Mouse (Mus musculus) lung, adult 10 weeks (tissue): ENCODE measurements around the gene Bahcc1. TPM values are rescaled to one million over a fixed set of nuclear protein-coding genes. Genes with fewer than 3 reads are reported as not detected.

ENCODE experiments used
- polyA plus RNA-seq: library from polyadenylated mRNA; stranded (reverse); fragments of 350-450 nt; fragmentation: Illumina TruSeq; extraction: RNeasy Lipid Tissue Mini Kit (QIAGEN cat#74804); gene quantifications from one replicate; pipeline ENCODE4 v1.2.3, GENCODE M21; 2014; ENCODE audit warnings: low read depth, low replicate concordance; ENCODE audit not compliant: insufficient read depth

Bahcc1 gene
- polyA plus RNA-seq = 5.5 TPM

GRCm38 (mm10) chr11:120232230-120233097, at the start of gene Bahcc1:
Gene Bahcc1, plus strand, starts transcription at chr11:120232947.

Other genes starting within 250 kb of the Bahcc1 start
- gene Aatk, start 185.8 kb upstream of the Bahcc1 start, polyA plus RNA-seq = 5.2 TPM
- 7.0 TPM for gene Cep131, start 146.1 kb upstream of the Bahcc1 start, polyA plus RNA-seq
- gene Tepsin, start 134.2 kb upstream of the Bahcc1 start, polyA plus RNA-seq = 6.6 TPM
- gene Ndufaf8, start 134.0 kb upstream of the Bahcc1 start, polyA plus RNA-seq = 78.5 TPM
- gene Slc38a10, start 81.6 kb upstream of the Bahcc1 start, polyA plus RNA-seq = 44.5 TPM
- gene Actg1, start 115.6 kb downstream of the Bahcc1 start, polyA plus RNA-seq = 1,316 TPM
- 0.33 TPM for gene Fscn2, start 128.6 kb downstream of the Bahcc1 start, polyA plus RNA-seq
- gene Faap100, start 145.8 kb downstream of the Bahcc1 start, polyA plus RNA-seq = 10.2 TPM
- 19.5 TPM for gene Nploc4, start 204.8 kb downstream of the Bahcc1 start, polyA plus RNA-seq
- gene Tspan10, start 209.7 kb downstream of the Bahcc1 start, polyA plus RNA-seq = not detected
- gene Pde6g, start 220.6 kb downstream of the Bahcc1 start, polyA plus RNA-seq = not detected
- 13.4 TPM for gene Oxld1, start 225.1 kb downstream of the Bahcc1 start, polyA plus RNA-seq
- 13.6 TPM for gene Ccdc137, start 225.2 kb downstream of the Bahcc1 start, polyA plus RNA-seq
- 10.8 TPM for gene Arl16, start 234.7 kb downstream of the Bahcc1 start, polyA plus RNA-seq